Mouse (Mus musculus) stomach, postnatal 0 days (tissue): Measurements from ENCODE around the gene Zfyve21. TPM values are rescaled to one million over a fixed set of nuclear protein-coding genes. Genes with fewer than 3 reads are reported as not detected.
A peak's percentile ranks its signal among the peaks of the same experiment; 100 is the strongest.

ENCODE experiments used
- ATAC-seq: fragments of 200-750 bp; cut with Nextera tagmentation; 2 replicates; pipeline ENCODE4 v1.8.0; 2017; ENCODE audit not compliant: low FRiP score, low TSS enrichment
- DNase-seq: peaks from one replicate; pipeline ENCODE4 v3.0.0-alpha.2; 2016; ENCODE audit warnings: low spot score
- H3K27ac ChIP-seq: fragments of 300-500 bp; sonication (generic); replicated peaks from 2 replicates; pipeline ENCODE4 v1.5.1; 2014; ENCODE audit warnings: mild to moderate bottlenecking, control low read depth
- H3K27me3 ChIP-seq: fragments of 300-500 bp; sonication (generic); 2 replicates; pipeline ENCODE4 v1.6.1; 2014; ENCODE audit warnings: low read length; ENCODE audit not compliant: control insufficient read depth, insufficient read depth
- H3K36me3 ChIP-seq: fragments of 300-500 bp; sonication (generic); 2 replicates; pipeline ENCODE4 v1.6.1; 2014; ENCODE audit warnings: low read length, mixed read lengths; ENCODE audit not compliant: control insufficient read depth, insufficient read depth
- H3K4me1 ChIP-seq: fragments of 300-500 bp; sonication (generic); replicated peaks from 2 replicates; pipeline ENCODE4 v1.6.1; 2014; ENCODE audit warnings: antibody characterized with exemption; ENCODE audit not compliant: control insufficient read depth, insufficient read depth
- H3K4me2 ChIP-seq: fragments of 300-500 bp; sonication (generic); replicated peaks from 2 replicates; pipeline ENCODE4 v1.6.1; 2014; ENCODE audit warnings: low read depth, mild to moderate bottlenecking, control low read depth, moderate library complexity
- H3K4me3 ChIP-seq: fragments of 300-500 bp; sonication (generic); 2 replicates; pipeline ENCODE4 v1.5.1; 2014; ENCODE audit warnings: low read depth, low read length, control low read depth
- H3K9ac ChIP-seq: fragments of 300-500 bp; sonication (generic); 2 replicates; pipeline ENCODE4 v1.6.1; 2014; ENCODE audit warnings: mild to moderate bottlenecking, low read length, control low read depth, mixed read lengths
- H3K9me3 ChIP-seq: fragments of 300-500 bp; sonication (generic); 2 replicates; pipeline ENCODE4 v1.6.1; 2016; ENCODE audit warnings: low read length; ENCODE audit not compliant: control insufficient read depth
- CTCF ChIP-seq: IDR thresholded peaks from 2 replicates; pipeline ENCODE4 v1.5.1; 2016; ENCODE audit warnings: antibody characterized with exemption, low read depth, mild to moderate bottlenecking, moderate library complexity
- EP300 ChIP-seq: optimal IDR thresholded peaks from 2 replicates; pipeline ENCODE3; 2016; ENCODE audit warnings: antibody characterized with exemption
- WGBS: fragments of 180-500 bp; shearing (Covaris S2); extraction: QIAGEN DNeasy Blood & Tissue Kit; methylation state at CpG from one replicate; pipeline ENCODE4 v1.1.7; 2014; 5-methylcytosine and 5-hydroxymethylcytosine counted together
- polyA plus RNA-seq: library from polyadenylated mRNA; unstranded; fragments of >200 nt; fragmentation: Nextera tagmentation; extraction: Ambion mirVana; gene quantifications from 2 replicates; pipeline ENCODE4 v1.2.1, GENCODE M21; 2015

Gene Zfyve21
- polyA plus RNA-seq, 1 experiment from 2014 or later: 72.0 TPM

- peak overlapping the region; percentile 31; the same call in 1 of the 2 replicates for H3K9ac ChIP-seq
- H3K36me3 ChIP-seq: no peaks in the 10 kb centered on the region
- H3K4me1 ChIP-seq: peaks cover 8% of the 10 kb centered on the region
- H3K27ac ChIP-seq: peak overlapping the region; percentile 30
- no peak for ATAC-seq
- TF ChIP-seq EP300 (no peak), CTCF (no peak)
- H3K4me2 ChIP-seq: peak overlapping the region; percentile 69
- 42% methylated on average over 13 of the region's 13 CpGs for WGBS
- H3K4me3 ChIP-seq: no peak overlapping the region
- no peaks in the 10 kb centered on the region for H3K9me3 ChIP-seq
- no peaks in the 10 kb centered on the region for H3K27me3 ChIP-seq
- DNase-seq: peak; percentile 51
Observed at GRCm38 (mm10) chr12:111816528-111816927, 2.6 kb downstream of the Zfyve21 start.

GRCm38 (mm10) chr12:111816967-111817366 lies 3.0 kb downstream of the Zfyve21 start:
- Histone ChIP-seq H3K27ac (peak overlapping the region; percentile 30; the same call in 1 of the 2 replicates), H3K9ac (no peak overlapping the region), H3K27me3 (no peaks in the 10 kb centered on the region), H3K36me3 (no peaks in the 10 kb centered on the region), H3K4me1 (peaks cover 8% of the 10 kb centered on the region), H3K4me3 (no peak overlapping the region), H3K9me3 (no peaks in the 10 kb centered on the region), H3K4me2 (no peak overlapping the region; the same call in 1 of the 2 replicates)
- 43% methylated on average over 9 of the region's 9 CpGs for WGBS
- TF ChIP-seq EP300 (no peak), CTCF (peak; percentile 40; the same call in 1 of the 2 replicates)
- DNase-seq (no peak), ATAC-seq (no peak)

DNA sequence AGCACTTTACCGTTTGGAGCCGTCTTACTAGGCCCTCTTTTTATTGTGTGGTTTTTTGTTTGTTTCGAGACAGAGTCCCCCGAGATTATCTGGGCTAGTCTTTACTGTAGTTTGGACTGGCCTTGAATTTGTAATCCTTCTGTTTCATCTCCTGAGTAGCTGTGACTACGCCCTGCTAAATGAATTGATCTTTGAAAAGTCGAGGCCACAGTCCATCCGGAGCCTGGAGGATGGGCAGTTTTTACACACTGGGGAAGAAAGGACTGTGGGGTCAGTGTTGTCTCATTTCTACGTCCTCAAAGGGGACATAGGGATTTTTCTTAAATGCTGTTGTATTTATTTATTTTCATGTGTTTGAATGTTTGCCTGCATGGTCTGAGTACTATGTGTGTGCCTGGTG lies 4.0 kb downstream of the Zfyve21 start:
- H3K4me3 ChIP-seq: no peak overlapping the region
- peaks cover 6% of the 10 kb centered on the region for H3K4me1 ChIP-seq
- no peak overlapping the region for H3K9ac ChIP-seq
- no peak overlapping the region for H3K27ac ChIP-seq
- ATAC-seq (no peak), DNase-seq (no peak)
- no peaks in the 10 kb centered on the region for H3K27me3 ChIP-seq
- no peak overlapping the region for H3K4me2 ChIP-seq
- 70% methylated on average over 8 of the region's 8 CpGs for WGBS
- H3K9me3 ChIP-seq: no peaks in the 10 kb centered on the region
- no peaks in the 10 kb centered on the region for H3K36me3 ChIP-seq
- no peak for TF ChIP-seq EP300
- no peak for TF ChIP-seq CTCF

GRCm38 (mm10) chr12:111819936-111820335 lies 6.0 kb downstream of the Zfyve21 start:
- H3K27ac ChIP-seq: no peak overlapping the region
- H3K4me1 ChIP-seq: peaks cover 5% of the 10 kb centered on the region; the same call in 1 of the 2 replicates
- ATAC-seq (no peak), DNase-seq (peak; percentile 53)
- WGBS: 57% methylated on average over 8 of the region's 8 CpGs
- no peak overlapping the region for H3K4me2 ChIP-seq
- H3K36me3 ChIP-seq: peaks cover 15% of the 10 kb centered on the region
- H3K4me3 ChIP-seq: no peak overlapping the region
- H3K27me3 ChIP-seq: no peaks in the 10 kb centered on the region
- TF ChIP-seq EP300 (no peak), CTCF (no peak)
- H3K9me3 ChIP-seq: no peaks in the 10 kb centered on the region
- H3K9ac ChIP-seq: no peak overlapping the region

DNA sequence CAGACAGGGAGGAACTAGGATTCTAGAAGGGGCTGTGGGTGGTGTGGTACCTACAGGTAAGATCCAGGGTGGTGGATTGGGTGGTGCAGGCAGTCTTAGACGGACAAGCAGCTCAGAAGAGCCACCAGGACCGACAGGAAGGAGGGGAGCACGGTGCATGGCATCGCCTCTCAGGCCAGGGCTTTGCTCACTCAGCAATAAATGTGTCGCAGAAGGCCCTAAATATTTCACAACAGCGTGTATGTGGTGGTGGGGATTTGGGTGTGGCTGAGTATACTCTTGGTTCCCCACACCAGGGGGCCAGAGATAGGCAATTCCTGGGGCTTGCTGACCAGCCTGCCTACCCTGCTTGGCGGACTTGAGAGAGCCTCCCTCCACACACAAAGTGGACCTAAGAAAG lies 6.7 kb downstream of the Zfyve21 start:
- peaks cover 22% of the 10 kb centered on the region for H3K36me3 ChIP-seq
- ATAC-seq: no peak
- no peak overlapping the region for H3K27ac ChIP-seq
- H3K4me1 ChIP-seq: peaks cover 5% of the 10 kb centered on the region; the same call in 1 of the 2 replicates
- 63% methylated on average over 7 of the region's 7 CpGs for WGBS
- no peak for TF ChIP-seq EP300
- no peak for TF ChIP-seq CTCF
- H3K9ac ChIP-seq: no peak overlapping the region
- no peak overlapping the region for H3K4me3 ChIP-seq
- DNase-seq: no peak
- H3K9me3 ChIP-seq: no peaks in the 10 kb centered on the region
- no peaks in the 10 kb centered on the region for H3K27me3 ChIP-seq
- H3K4me2 ChIP-seq: no peak overlapping the region

DNA sequence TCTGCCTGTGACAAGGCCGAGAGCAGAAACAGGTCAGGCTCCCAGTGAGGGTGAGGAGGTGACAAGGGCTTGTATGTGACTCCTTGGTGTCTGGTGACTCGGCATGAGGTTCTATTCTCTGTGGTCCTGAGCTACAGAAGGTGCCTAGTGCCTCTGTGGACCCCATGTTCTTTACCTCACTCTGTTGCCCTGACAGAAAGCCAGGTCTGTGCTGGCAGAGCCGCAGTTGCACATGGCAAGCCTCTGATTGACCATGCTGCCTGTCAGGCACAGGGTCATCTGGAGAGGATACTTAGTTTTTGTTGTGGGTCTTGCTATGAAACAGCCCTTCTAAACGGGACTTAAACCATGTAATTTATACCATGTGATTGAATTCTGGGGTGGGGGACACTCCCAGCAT lies 8.0 kb downstream of the Zfyve21 start:
- no peak for DNase-seq
- 61% methylated on average over 4 of the region's 4 CpGs for WGBS
- Histone ChIP-seq H3K9me3 (no peaks in the 10 kb centered on the region), H3K27me3 (no peaks in the 10 kb centered on the region), H3K27ac (no peak overlapping the region; the same call in 1 of the 2 replicates), H3K4me3 (no peak overlapping the region), H3K4me2 (no peak overlapping the region), H3K4me1 (no peaks in the 10 kb centered on the region), H3K36me3 (peaks cover 34% of the 10 kb centered on the region), H3K9ac (no peak overlapping the region; the same call in 1 of the 2 replicates)
- TF ChIP-seq EP300: no peak
- no peak for TF ChIP-seq CTCF
- no peak for ATAC-seq
